Mouse (Mus musculus): ENCODE measurements around the gene Prss42. TPM values are rescaled to one million over a fixed set of nuclear protein-coding genes. Genes with fewer than 3 reads are reported as not detected.

Prss42 gene
- polyA plus RNA-seq, 1 experiment from 2014 or later: not detected

- no peak overlapping the region for H3K27ac ChIP-seq
- H3K9ac ChIP-seq: no peak overlapping the region
- 80% methylated on average over 6 of the region's 6 CpGs for WGBS
- no peak for ATAC-seq (replicated peaks; ENCODE audit: low FRiP score)
- no peak overlapping the region for H3K4me3 ChIP-seq (replicated peaks)
- H3K9me3 ChIP-seq (replicated peaks): no peaks in the 10 kb centered on the region
- peaks cover 8% of the 10 kb centered on the region; the same call in 1 of the 2 replicates for H3K4me1 ChIP-seq
- H3K4me2 ChIP-seq: no peak overlapping the region
- H3K36me3 ChIP-seq: no peaks in the 10 kb centered on the region
- H3K27me3 ChIP-seq: no peaks in the 10 kb centered on the region
Measured at GRCm38 (mm10) chr9:110840905-110841304, 42.9 kb downstream of the Prss42 start.

- no peak overlapping the region for H3K4me3 ChIP-seq (replicated peaks)
- H3K4me2 ChIP-seq: no peak overlapping the region
- H3K27me3 ChIP-seq: no peaks in the 10 kb centered on the region
Measured at GRCm38 (mm10) chr9:110841438-110841837, 43.5 kb downstream of the Prss42 start.

GRCm38 (mm10) chr9:110844206-110844605 is 46.2 kb downstream of the Prss42 start, which contains the start of gene Prss46:
Gene Prss46, plus strand, starts transcription at chr9:110844506.
- Histone ChIP-seq H3K4me1 (peaks cover 8% of the 10 kb centered on the region; the same call in 1 of the 2 replicates), H3K27ac (no peak within 1 kb of the TSS), H3K27me3 (no peaks in the 10 kb centered on the region), H3K9ac (no peak within 1 kb of the TSS), H3K9me3 (replicated peaks) (no peaks in the 10 kb centered on the region), H3K36me3 (no peaks in the 10 kb centered on the region), H3K4me2 (no peak within 1 kb of the TSS), H3K4me3 (replicated peaks) (no peak within 1 kb of the TSS)
- no peak for ATAC-seq (replicated peaks; ENCODE audit: low FRiP score)
- WGBS: 85% methylated on average over 10 of the region's 10 CpGs

More at GRCm38 (mm10) chr9:110841438-110841837, 43.5 kb downstream of the Prss42 start:
- peaks cover 8% of the 10 kb centered on the region; the same call in 1 of the 2 replicates for H3K4me1 ChIP-seq
- no peak for ATAC-seq (replicated peaks; ENCODE audit: low FRiP score)
- no peak overlapping the region for H3K27ac ChIP-seq
- H3K9me3 ChIP-seq (replicated peaks): no peaks in the 10 kb centered on the region
- WGBS: 40% methylated on average over 2 of the region's 2 CpGs
- H3K36me3 ChIP-seq: no peaks in the 10 kb centered on the region
- no peak overlapping the region for H3K9ac ChIP-seq

- Histone ChIP-seq H3K27me3 (no peaks in the 10 kb centered on the region), H3K36me3 (no peaks in the 10 kb centered on the region), H3K4me2 (no peak overlapping the region), H3K9ac (no peak overlapping the region), H3K4me3 (replicated peaks) (no peak overlapping the region), H3K4me1 (no peaks in the 10 kb centered on the region), H3K27ac (no peak overlapping the region), H3K9me3 (replicated peaks) (no peaks in the 10 kb centered on the region)
- WGBS: 80% methylated on average over 7 of the region's 7 CpGs
- ATAC-seq (replicated peaks; ENCODE audit: low FRiP score): no peak
Measured at GRCm38 (mm10) chr9:110849162-110849561, 51.2 kb downstream of the Prss42 start.

Other genes with a start within 250 kb of the Prss42 start
- 55.2 and 56.4 TPM in 2 replicates for gene Nradd, start 173.7 kb upstream of the Prss42 start, polyA plus RNA-seq (2015; fragmentation: Nextera tagmentation; extraction: Ambion mirVana)
- gene Nbeal2, start 144.0 kb upstream of the Prss42 start, polyA plus RNA-seq (2015; fragmentation: Nextera tagmentation; extraction: Ambion mirVana): 3.7 and 5.5 TPM in 2 replicates
- gene Ccdc12, start 141.7 kb upstream of the Prss42 start, polyA plus RNA-seq (2015; fragmentation: Nextera tagmentation; extraction: Ambion mirVana): 151 and 157 TPM in 2 replicates
- gene Myl3, start 56.3 kb upstream of the Prss42 start, polyA plus RNA-seq (2015; fragmentation: Nextera tagmentation; extraction: Ambion mirVana): 1.8 and 3.9 TPM in 2 replicates
- gene Pth1r, start 51.0 kb upstream of the Prss42 start, polyA plus RNA-seq (2015; fragmentation: Nextera tagmentation; extraction: Ambion mirVana): 67.1 and 70.1 TPM in 2 replicates
- gene Prss44, start 15.8 kb downstream of the Prss42 start, polyA plus RNA-seq (2015; fragmentation: Nextera tagmentation; extraction: Ambion mirVana): not detected in 2 replicates
- gene Prss43, start 28.5 kb downstream of the Prss42 start, polyA plus RNA-seq (2015; fragmentation: Nextera tagmentation; extraction: Ambion mirVana): not detected in 2 replicates
- not detected in 2 replicates for gene Prss45, start 36.4 kb downstream of the Prss42 start, polyA plus RNA-seq (2015; fragmentation: Nextera tagmentation; extraction: Ambion mirVana)
- 0.13 TPM in 1 of 2 replicates, not detected in the other for gene Prss46, start 46.3 kb downstream of the Prss42 start, polyA plus RNA-seq (2015; fragmentation: Nextera tagmentation; extraction: Ambion mirVana)
- gene Prss50, start 59.8 kb downstream of the Prss42 start, polyA plus RNA-seq (2015; fragmentation: Nextera tagmentation; extraction: Ambion mirVana): 0.40 and 0.90 TPM in 2 replicates
- gene Als2cl, start 81.7 kb downstream of the Prss42 start, polyA plus RNA-seq (2015; fragmentation: Nextera tagmentation; extraction: Ambion mirVana): 4.1 and 5.3 TPM in 2 replicates
- gene Tmie, start 81.9 kb downstream of the Prss42 start, polyA plus RNA-seq (2015; fragmentation: Nextera tagmentation; extraction: Ambion mirVana): 1.3 and 1.8 TPM in 2 replicates
- gene Fam240a, start 118.7 kb downstream of the Prss42 start, polyA plus RNA-seq (2015; fragmentation: Nextera tagmentation; extraction: Ambion mirVana): not detected in 2 replicates
- gene Tdgf1, start 148.0 kb downstream of the Prss42 start, polyA plus RNA-seq (2015; fragmentation: Nextera tagmentation; extraction: Ambion mirVana): not detected in 2 replicates
- 0.21 and 0.30 TPM in 2 replicates for gene Lrrc2, start 153.4 kb downstream of the Prss42 start, polyA plus RNA-seq (2015; fragmentation: Nextera tagmentation; extraction: Ambion mirVana)
- gene Rtp3, start 192.4 kb downstream of the Prss42 start, polyA plus RNA-seq (2015; fragmentation: Nextera tagmentation; extraction: Ambion mirVana): 0.86 and 1.0 TPM in 2 replicates
- 2.7 and 3.7 TPM in 2 replicates for gene Ltf, start 221.1 kb downstream of the Prss42 start, polyA plus RNA-seq (2015; fragmentation: Nextera tagmentation; extraction: Ambion mirVana)